Mouse (Mus musculus) C2C12 (cell line): Measurements from ENCODE around the gene Rnd1.

ENCODE experiments used
- CTCF ChIP-seq: IDR thresholded peaks from one replicate; pipeline ENCODE4 v1.5.1; 2011; ENCODE audit not compliant: control insufficient read depth, insufficient read depth, insufficient read length
- MYOG ChIP-seq: IDR thresholded peaks from one replicate; pipeline ENCODE4 v1.6.1; 2011; ENCODE audit not compliant: control insufficient read depth, insufficient read length; ENCODE audit errors: extremely low read depth
- USF1 ChIP-seq: IDR thresholded peaks from one replicate; pipeline ENCODE4 v1.6.1; 2011; ENCODE audit warnings: low read depth, mild to moderate bottlenecking, control low read depth, moderate library complexity

- TF ChIP-seq CTCF, result peak; percentile 10
- no peak for TF ChIP-seq USF1
- TF ChIP-seq MYOG, result no peak
Measured at GRCm38 (mm10) chr15:98710442-98710841, 33.2 kb upstream of the Rnd1 start.
